Mouse (Mus musculus) kidney, embryonic 14.5 days (tissue): ENCODE measurements around the gene Sf3b3. TPM values are rescaled to one million over a fixed set of nuclear protein-coding genes. Genes with fewer than 3 reads are reported as not detected.

Experiments
- ATAC-seq: fragments of 200-750 bp; cut with Nextera tagmentation; 2 replicates; pipeline ENCODE4 v1.8.0; 2017; ENCODE audit warnings: moderate number of reproducible peaks, mild to moderate bottlenecking, moderate TSS enrichment, moderate library complexity; ENCODE audit not compliant: low FRiP score, low TSS enrichment
- H3K27ac ChIP-seq: fragments of 300-500 bp; sonication (generic); 2 replicates; pipeline ENCODE4 v1.5.1; 2014; ENCODE audit warnings: low read depth, mild to moderate bottlenecking, low read length, moderate library complexity, mixed read lengths
- H3K27me3 ChIP-seq: fragments of 300-500 bp; sonication (generic); 2 replicates; pipeline ENCODE4 v1.6.1; 2014; ENCODE audit warnings: mild to moderate bottlenecking, low read length; ENCODE audit not compliant: control insufficient read depth, insufficient read depth
- H3K36me3 ChIP-seq: fragments of 300-500 bp; sonication (generic); 2 replicates; pipeline ENCODE4 v1.6.1; 2014; ENCODE audit warnings: low read length, mixed read lengths; ENCODE audit not compliant: control insufficient read depth, insufficient read depth
- H3K4me1 ChIP-seq: fragments of 300-500 bp; sonication (generic); 2 replicates; pipeline ENCODE4 v1.6.1; 2014; ENCODE audit warnings: low read length, mixed read lengths; ENCODE audit not compliant: control insufficient read depth, insufficient read depth
- H3K4me2 ChIP-seq: fragments of 300-500 bp; sonication (generic); replicated peaks from 2 replicates; pipeline ENCODE4 v1.6.1; 2014; ENCODE audit warnings: low read depth, mild to moderate bottlenecking, low read length
- H3K4me3 ChIP-seq: fragments of 300-500 bp; sonication (generic); 2 replicates; pipeline ENCODE4 v1.5.1; 2014; ENCODE audit warnings: mild to moderate bottlenecking, low read length
- H3K9ac ChIP-seq: fragments of 300-500 bp; sonication (generic); 2 replicates; pipeline ENCODE4 v1.6.1; 2014; ENCODE audit warnings: low read depth, mild to moderate bottlenecking, low read length, moderate library complexity
- H3K9me3 ChIP-seq: fragments of 300-500 bp; sonication (generic); 2 replicates; pipeline ENCODE4 v1.6.1; 2016; ENCODE audit warnings: low read length; ENCODE audit not compliant: control insufficient read depth
- WGBS: fragments of 180-500 bp; shearing (Covaris S2); extraction: QIAGEN DNeasy Blood & Tissue Kit; methylation state at CpG from one replicate; pipeline ENCODE4 v1.1.7; 2014; 5-methylcytosine and 5-hydroxymethylcytosine counted together
- polyA plus RNA-seq: library from polyadenylated mRNA; unstranded; fragments of >200 nt; fragmentation: Nextera tagmentation; extraction: Ambion mirVana; gene quantifications from 2 replicates; pipeline ENCODE4 v1.2.1, GENCODE M21; 2014

The Sf3b3 gene
- polyA plus RNA-seq, 1 experiment from 2014 or later: 180 TPM

DNA sequence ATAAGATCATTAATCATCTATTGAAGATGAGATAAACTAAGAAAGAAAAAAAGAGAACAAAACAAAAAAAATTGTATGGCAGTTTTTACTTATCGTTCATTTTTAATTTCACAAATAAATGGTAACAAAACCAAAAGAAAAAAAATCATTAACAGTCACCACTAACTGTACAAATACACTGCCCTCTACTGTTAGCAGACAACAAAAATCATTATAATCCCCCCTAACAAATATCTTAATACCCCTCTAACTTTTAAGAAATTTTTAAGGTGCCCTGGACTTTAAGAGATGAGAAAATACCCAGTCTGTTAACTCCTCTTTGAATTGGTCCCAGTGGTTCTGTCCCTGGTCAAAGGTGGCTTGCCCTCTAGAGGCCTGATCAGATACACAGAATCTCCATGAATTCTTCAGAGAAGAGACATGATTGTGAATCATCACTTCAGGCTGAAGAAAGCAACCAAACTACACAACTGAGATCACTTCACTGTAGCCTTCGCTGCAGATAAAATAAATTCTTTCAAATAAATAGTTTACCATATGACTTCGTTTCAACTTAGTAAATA lies 4.5 kb downstream of the Sf3b3 start:
- WGBS: 95% methylated on average over 3 of the region's 3 CpGs
- no peak overlapping the region for H3K27ac ChIP-seq

DNA sequence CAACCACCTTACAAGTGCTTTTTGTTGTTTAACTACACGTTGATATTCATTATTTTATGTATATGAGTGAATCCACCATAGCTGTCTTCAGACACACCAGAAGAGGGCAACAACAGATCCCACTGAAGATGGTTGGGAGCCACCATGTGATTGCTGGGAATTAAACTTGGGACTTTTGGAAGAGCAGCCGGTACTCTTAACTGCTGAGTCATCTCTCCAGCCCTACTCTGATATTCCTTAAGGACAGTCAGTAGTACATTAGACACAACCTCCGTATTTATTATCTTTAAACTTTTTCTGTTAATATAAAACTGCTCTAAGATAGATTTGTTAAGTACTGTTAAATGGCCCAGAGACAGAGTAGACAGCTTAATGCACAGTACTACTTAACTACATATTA lies 14.6 kb downstream of the Sf3b3 start:
- H3K27ac ChIP-seq: no peak overlapping the region
- 91% methylated on average over 3 of the region's 3 CpGs for WGBS
- H3K9ac ChIP-seq: no peak overlapping the region
- H3K9me3 ChIP-seq: no peaks in the 10 kb centered on the region
- H3K4me3 ChIP-seq: no peak overlapping the region
- no peaks in the 10 kb centered on the region for H3K4me1 ChIP-seq
- no peaks in the 10 kb centered on the region for H3K27me3 ChIP-seq
- H3K4me2 ChIP-seq: no peak overlapping the region
- ATAC-seq: no peak
- H3K36me3 ChIP-seq: peaks cover 98% of the 10 kb centered on the region

More for the DNA sequence above, 4.5 kb downstream of the Sf3b3 start:
- Histone ChIP-seq H3K9ac (no peak overlapping the region), H3K4me3 (no peak overlapping the region), H3K36me3 (peaks cover 74% of the 10 kb centered on the region), H3K27me3 (no peaks in the 10 kb centered on the region), H3K4me1 (peaks cover 10% of the 10 kb centered on the region; the same call in 1 of the 2 replicates), H3K9me3 (no peaks in the 10 kb centered on the region), H3K4me2 (no peak overlapping the region)
- ATAC-seq: no peak

DNA sequence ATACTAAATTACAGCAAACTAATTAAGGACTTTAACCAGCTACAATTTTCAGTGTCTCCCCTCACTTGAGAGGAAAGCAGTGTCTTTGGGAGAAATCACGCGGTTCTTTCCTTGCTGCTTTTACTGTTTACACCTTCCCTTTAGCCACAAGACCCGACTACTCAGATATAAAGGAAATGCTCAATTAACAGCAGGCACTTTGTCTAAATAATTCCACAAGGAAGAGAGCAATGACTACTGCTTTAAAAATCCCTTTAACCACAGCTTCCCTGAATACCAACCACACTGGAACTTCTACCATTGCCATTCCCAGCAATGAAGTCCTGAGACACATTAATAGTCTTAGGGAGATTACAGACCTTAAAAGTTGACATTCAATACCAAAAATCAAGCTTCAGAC lies 18.1 kb downstream of the Sf3b3 start:
- WGBS: 80% methylated on average over 3 of the region's 3 CpGs
- no peak overlapping the region for H3K9ac ChIP-seq
- H3K9me3 ChIP-seq: no peaks in the 10 kb centered on the region
- peaks cover 99% of the 10 kb centered on the region for H3K36me3 ChIP-seq
- no peaks in the 10 kb centered on the region for H3K4me1 ChIP-seq
- no peak overlapping the region for H3K27ac ChIP-seq
- no peak overlapping the region for H3K4me2 ChIP-seq
- no peak overlapping the region for H3K4me3 ChIP-seq
- no peak for ATAC-seq
- no peaks in the 10 kb centered on the region for H3K27me3 ChIP-seq

DNA sequence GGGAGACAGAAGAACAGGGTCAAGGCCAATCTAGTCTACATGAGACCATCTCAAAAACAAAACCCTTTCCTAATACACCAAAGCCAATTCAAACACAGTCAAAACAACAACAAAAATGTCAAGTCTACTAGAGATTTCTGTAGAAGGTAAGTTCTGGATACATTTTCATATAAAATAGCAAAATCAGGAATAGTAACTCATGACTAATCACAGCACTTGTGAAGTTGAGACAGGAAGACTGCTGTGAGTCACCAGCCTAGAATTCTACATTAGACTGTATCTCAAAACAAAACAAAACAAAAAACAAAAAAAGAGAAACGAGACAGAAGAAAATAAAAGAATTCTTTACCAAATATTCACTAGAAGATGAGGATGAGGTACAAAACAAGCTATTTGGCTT lies 21.7 kb downstream of the Sf3b3 start:
- Histone ChIP-seq H3K27me3 (no peaks in the 10 kb centered on the region), H3K27ac (no peak overlapping the region), H3K4me3 (no peak overlapping the region), H3K4me1 (no peaks in the 10 kb centered on the region), H3K9ac (no peak overlapping the region), H3K4me2 (no peak overlapping the region), H3K9me3 (no peaks in the 10 kb centered on the region), H3K36me3 (peaks cover 100% of the 10 kb centered on the region)
- WGBS: 88% methylated on average over 1 of the region's 1 CpGs
- ATAC-seq: no peak

DNA sequence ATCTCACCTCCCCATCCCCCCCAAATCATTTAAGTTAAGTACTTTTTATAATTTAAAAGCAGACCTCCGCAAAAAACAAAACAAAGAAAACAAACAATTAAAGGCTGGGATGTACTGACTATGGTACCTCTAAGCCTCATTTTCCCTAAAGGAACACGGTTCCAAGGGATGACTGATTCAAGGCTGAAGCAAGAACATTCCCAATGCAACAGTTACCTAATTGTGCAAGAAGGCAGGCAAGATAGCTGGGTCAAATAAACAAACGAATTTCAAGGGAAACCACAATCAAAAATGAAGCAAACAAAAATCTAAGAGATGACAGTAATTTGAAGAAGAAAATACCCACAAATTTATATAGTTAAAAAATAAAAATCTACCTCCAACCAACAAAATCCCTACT lies 24.6 kb downstream of the Sf3b3 start:
- Histone ChIP-seq H3K27me3 (no peaks in the 10 kb centered on the region), H3K9ac (no peak overlapping the region), H3K4me1 (no peaks in the 10 kb centered on the region), H3K9me3 (no peaks in the 10 kb centered on the region), H3K4me3 (no peak overlapping the region), H3K4me2 (no peak overlapping the region), H3K27ac (no peak overlapping the region), H3K36me3 (peaks cover 100% of the 10 kb centered on the region)
- ATAC-seq: no peak
- 85% methylated on average over 3 of the region's 3 CpGs for WGBS

DNA sequence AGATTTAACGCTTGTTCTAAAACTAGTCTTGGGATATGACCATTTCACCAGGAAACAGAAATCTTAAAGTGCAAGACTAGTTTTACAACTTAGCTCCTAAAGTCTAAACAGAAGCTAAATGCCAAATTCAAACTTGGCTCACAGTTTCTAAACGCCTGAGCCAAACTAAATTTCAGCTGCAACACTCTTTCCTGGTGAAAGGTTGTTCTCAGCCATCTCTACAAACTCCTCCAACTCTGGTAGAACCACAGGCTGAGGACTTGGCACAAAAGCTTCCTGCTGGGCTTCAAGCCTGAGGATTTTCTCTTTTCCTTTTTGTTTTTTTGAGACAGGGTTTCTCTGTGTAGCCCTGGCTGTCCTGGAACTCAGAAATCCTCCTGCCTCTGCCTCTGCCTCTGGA lies 26.3 kb downstream of the Sf3b3 start:
- Histone ChIP-seq H3K4me3 (no peak overlapping the region), H3K9ac (no peak overlapping the region), H3K27ac (no peak overlapping the region), H3K4me2 (no peak overlapping the region), H3K9me3 (no peaks in the 10 kb centered on the region), H3K27me3 (no peaks in the 10 kb centered on the region), H3K4me1 (no peaks in the 10 kb centered on the region), H3K36me3 (peaks cover 100% of the 10 kb centered on the region)
- 89% methylated on average over 2 of the region's 2 CpGs for WGBS
- ATAC-seq: no peak

DNA sequence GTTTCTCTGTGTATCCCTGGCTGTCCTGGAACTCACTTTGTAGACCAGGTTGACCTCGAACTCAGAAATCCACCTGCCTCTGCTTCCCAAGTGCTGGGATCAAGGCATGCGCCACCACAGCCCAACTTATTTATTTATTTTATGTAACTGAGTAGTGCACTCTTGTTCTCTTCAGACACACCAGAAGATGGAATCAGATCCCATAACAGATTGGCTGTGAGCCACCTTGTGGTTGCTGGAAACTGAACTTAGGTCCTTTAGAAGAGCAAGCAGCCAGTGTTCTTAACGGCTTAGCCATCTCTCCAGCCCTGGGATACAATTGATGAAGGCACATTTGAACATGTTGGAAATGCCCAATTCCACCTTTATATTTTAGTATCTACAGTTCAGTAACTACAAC lies 28.0 kb downstream of the Sf3b3 start:
- Histone ChIP-seq H3K27ac (no peak overlapping the region), H3K4me1 (no peaks in the 10 kb centered on the region), H3K36me3 (peaks cover 100% of the 10 kb centered on the region), H3K9ac (no peak overlapping the region), H3K9me3 (no peaks in the 10 kb centered on the region), H3K27me3 (no peaks in the 10 kb centered on the region), H3K4me3 (no peak overlapping the region), H3K4me2 (no peak overlapping the region)
- no peak for ATAC-seq
- WGBS: 82% methylated on average over 3 of the region's 3 CpGs

DNA sequence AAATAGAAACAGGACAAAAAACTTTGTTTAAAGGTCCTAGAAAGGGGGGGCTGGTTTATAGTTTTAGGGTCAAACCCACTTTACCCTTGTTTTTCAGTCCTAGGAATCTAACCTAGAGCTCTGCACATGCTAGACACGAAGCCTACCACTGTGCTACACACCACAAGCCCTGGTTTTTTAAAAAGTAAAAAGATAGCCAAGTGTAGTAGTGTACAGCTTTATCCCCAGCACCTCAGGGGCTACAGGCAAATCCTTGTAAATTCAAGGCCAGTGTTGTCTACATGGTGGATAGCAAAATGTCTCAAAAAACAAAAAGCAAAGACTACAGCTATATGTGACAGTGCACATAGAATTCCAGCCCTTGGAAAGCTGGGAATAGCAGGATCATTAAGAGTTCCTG lies 29.6 kb downstream of the Sf3b3 start:
- H3K4me2 ChIP-seq: no peak overlapping the region
- H3K9me3 ChIP-seq: no peaks in the 10 kb centered on the region
- H3K4me3 ChIP-seq: no peak overlapping the region
- H3K27me3 ChIP-seq: no peaks in the 10 kb centered on the region
- ATAC-seq: no peak
- H3K36me3 ChIP-seq: peaks cover 100% of the 10 kb centered on the region
- WGBS: 93% methylated on average over 1 of the region's 1 CpGs
- H3K9ac ChIP-seq: no peak overlapping the region
- no peaks in the 10 kb centered on the region for H3K4me1 ChIP-seq
- no peak overlapping the region for H3K27ac ChIP-seq

DNA sequence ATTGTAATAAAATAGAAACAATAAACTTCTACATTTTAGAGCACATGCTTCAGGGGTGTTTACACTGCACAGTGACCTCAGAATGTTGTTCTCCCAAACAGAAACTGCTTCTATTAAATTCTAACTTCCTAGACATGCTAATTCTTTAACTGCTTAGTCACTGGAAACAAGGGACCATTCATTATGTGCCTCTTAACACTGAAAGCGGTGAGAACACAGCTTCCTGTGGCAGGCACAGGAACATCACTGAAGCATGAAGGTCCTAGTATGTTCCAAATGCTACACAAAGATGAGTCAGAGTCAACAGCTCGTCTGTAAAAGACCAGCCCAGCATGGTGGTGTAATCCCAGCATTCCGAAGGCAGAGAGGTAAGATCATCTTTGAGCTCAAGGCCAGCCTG lies 31.3 kb downstream of the Sf3b3 start:
- no peak for ATAC-seq
- H3K36me3 ChIP-seq: peaks cover 100% of the 10 kb centered on the region

More for the DNA sequence above, 31.3 kb downstream of the Sf3b3 start:
- Histone ChIP-seq H3K9ac (no peak overlapping the region), H3K4me1 (no peaks in the 10 kb centered on the region), H3K4me2 (no peak overlapping the region), H3K27me3 (no peaks in the 10 kb centered on the region), H3K4me3 (no peak overlapping the region), H3K9me3 (no peaks in the 10 kb centered on the region), H3K27ac (no peak overlapping the region)
- WGBS: 64% methylated on average over 3 of the region's 3 CpGs
